Mouse (Mus musculus) liver, embryonic 14.5 days (tissue): ENCODE data around the gene Cfb. TPM values are rescaled to one million over a fixed set of nuclear protein-coding genes. Genes with fewer than 3 reads are reported as not detected.
"Not testable (repeated sequence)": the region's sequence is repeated elsewhere in the genome, so short reads cannot be mapped to it uniquely, and the experiment has no call there.

Experiments used
- ATAC-seq: fragments of 200-750 bp; cut with Nextera tagmentation; 2 replicates; pipeline ENCODE4 v1.8.0; 2017; ENCODE audit warnings: moderate number of reproducible peaks, mild to moderate bottlenecking, moderate library complexity; ENCODE audit not compliant: insufficient read depth
- DNase-seq, 3 experiments: peaks; one replicate each; pipeline ENCODE4 v3.0.0-alpha.2; 2012 to 2013; ENCODE audit warnings: low read depth in 3 of 3, low spot score in 3 of 3
- H3K27ac ChIP-seq: fragments of 300-500 bp; sonication (generic); 2 replicates; pipeline ENCODE4 v1.5.1; 2014; ENCODE audit warnings: moderate library complexity, mild to moderate bottlenecking, control low read depth, inconsistent platforms
- H3K27me3 ChIP-seq: fragments of 300-500 bp; sonication (generic); 2 replicates; pipeline ENCODE4 v1.6.1; 2014; ENCODE audit warnings: mild to moderate bottlenecking, low read length, moderate library complexity; ENCODE audit not compliant: control insufficient read depth, insufficient read depth
- H3K36me3 ChIP-seq: fragments of 300-500 bp; sonication (generic); replicated peaks from 2 replicates; pipeline ENCODE4 v1.6.1; 2014; ENCODE audit warnings: low read depth; ENCODE audit not compliant: control insufficient read depth, insufficient read depth
- H3K4me1 ChIP-seq, 2 experiments: fragments of 200-500 bp in 1 of 2; fragments of 300-500 bp in 1 of 2; sonication (generic) in 1 of 2; replicated peaks; 2 replicates each; pipeline ENCODE4 v1.6.1; 2012 to 2014; ENCODE audit warnings: antibody characterized with exemption in 1 of 2, inconsistent platforms in 1 of 2, low read length in 1 of 2; ENCODE audit not compliant: control insufficient read depth in 2 of 2, insufficient read depth in 2 of 2
- H3K4me2 ChIP-seq: fragments of 300-500 bp; sonication (generic); 2 replicates; pipeline ENCODE4 v1.6.1; 2014; ENCODE audit warnings: low read depth, mild to moderate bottlenecking, control low read depth, moderate library complexity
- H3K4me3 ChIP-seq, 2 experiments: fragments of 200-500 bp in 1 of 2; fragments of 300-500 bp in 1 of 2; sonication (generic) in 1 of 2; 2 replicates each; pipeline ENCODE4 v1.5.1; 2012 to 2014; ENCODE audit warnings: low read depth in 2 of 2, low read length in 2 of 2, mild to moderate bottlenecking in 2 of 2, control low read depth in 1 of 2, inconsistent platforms in 1 of 2, moderate library complexity in 1 of 2; ENCODE audit not compliant: insufficient read depth in 1 of 2
- H3K9ac ChIP-seq: fragments of 300-500 bp; sonication (generic); replicated peaks from 2 replicates; pipeline ENCODE4 v1.6.1; 2014; ENCODE audit warnings: mild to moderate bottlenecking, control low read depth, moderate library complexity
- H3K9me3 ChIP-seq: fragments of 300-500 bp; sonication (generic); 2 replicates; pipeline ENCODE4 v1.6.1; 2016; ENCODE audit warnings: low read length, mixed read lengths; ENCODE audit not compliant: control insufficient read depth
- CTCF ChIP-seq: IDR thresholded peaks from 2 replicates; pipeline ENCODE4 v1.5.1; 2016; ENCODE audit warnings: antibody characterized with exemption, low read depth, control low read depth
- EP300 ChIP-seq: IDR thresholded peaks from 2 replicates; pipeline ENCODE4 v1.6.1; 2016; ENCODE audit warnings: antibody characterized with exemption, low read depth
- WGBS: fragments of 180-500 bp; shearing (Covaris S2); extraction: QIAGEN DNeasy Blood & Tissue Kit; methylation state at CpG from one replicate; pipeline ENCODE4 v1.1.7; 2014; ENCODE audit not compliant: insufficient replicate concordance; 5-methylcytosine and 5-hydroxymethylcytosine counted together
- polyA plus RNA-seq, 2 experiments: library from polyadenylated mRNA; depleted of rRNA in 1 of 2; stranded (reverse) in 1 of 2; unstranded in 1 of 2; fragments of >200 nt; fragmentation: Nextera tagmentation in 1 of 2; extraction: Ambion mirVana in 1 of 2; gene quantifications; 2 replicates each; pipeline versions ENCODE4 v1.2.1 to v1.2.3; 2012 to 2014

The Cfb gene
- polyA plus RNA-seq (2012; rRNA removed): 103 and 159 TPM in 2 replicates
- polyA plus RNA-seq (2014; fragmentation: Nextera tagmentation; extraction: Ambion mirVana): 138 and 146 TPM in 2 replicates

GRCm38 (mm10) chr17:34862416-34863081 lies at the start of gene Cfb:
Cfb (minus strand) TSS chr17:34862518.
- Histone ChIP-seq H3K27ac (no peak within 1 kb of the TSS; the same call in 1 of the 2 replicates), H3K4me3 (peak within 1 kb of the TSS; percentile 33 to 42), H3K27me3 (no peaks in the 10 kb centered on the region), H3K4me1 (peaks cover 0 to 4% of the 10 kb centered on the region in 2 experiments; a peak in 1 of 4 replicates), H3K9ac (0 out of 2 replicates have a peak within 1 kb of the TSS, but pooled peaks have one; percentile 3), H3K9me3 (no peaks in the 10 kb centered on the region), H3K36me3 (no peaks in the 10 kb centered on the region), H3K4me2 (peak within 1 kb of the TSS; percentile 40)
- TF ChIP-seq CTCF (no peak), EP300 (no peak)
- no peak for DNase-seq
- 42% methylated on average over 8 of the region's 8 CpGs for WGBS
- ATAC-seq: peak; percentile 47; the same call in 1 of the 2 replicates

DNA sequence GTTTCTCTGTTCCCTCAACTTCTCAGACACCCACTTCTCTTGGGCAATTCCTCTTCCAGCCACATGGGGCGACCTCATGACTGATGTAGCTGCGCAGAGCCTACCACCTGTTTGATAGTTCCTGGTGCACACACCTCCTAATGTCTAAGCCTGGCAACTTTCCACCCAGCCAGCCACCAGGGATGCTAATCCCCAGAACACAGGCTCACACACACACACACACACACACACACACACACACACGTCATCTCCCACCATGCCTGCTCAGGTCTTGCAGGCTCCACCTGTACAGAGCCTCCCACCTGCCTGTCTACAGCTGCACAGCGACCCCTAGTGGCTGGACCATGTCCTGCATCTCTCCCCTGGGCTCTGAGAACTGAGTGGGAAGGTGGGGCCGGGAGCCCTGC lies 49.6 kb upstream of the Cfb start:
- no peak overlapping the region for H3K27ac ChIP-seq
- H3K27me3 ChIP-seq: no peaks in the 10 kb centered on the region
- peak; percentile 65; the same call in 1 of the 2 replicates for ATAC-seq
- TF ChIP-seq CTCF: peak; percentile 99
- no peak for TF ChIP-seq EP300
- DNase-seq: peak; percentile 54 to 65 (median 58)
- WGBS: 43% methylated on average over 5 of the region's 5 CpGs
- H3K4me2 ChIP-seq: no peak overlapping the region
- peaks cover 17% of the 10 kb centered on the region for H3K36me3 ChIP-seq
- H3K9ac ChIP-seq: no peak overlapping the region
- no peaks in the 10 kb centered on the region for H3K4me1 ChIP-seq
- H3K4me3 ChIP-seq: no peak overlapping the region
- H3K9me3 ChIP-seq: no peaks in the 10 kb centered on the region

DNA sequence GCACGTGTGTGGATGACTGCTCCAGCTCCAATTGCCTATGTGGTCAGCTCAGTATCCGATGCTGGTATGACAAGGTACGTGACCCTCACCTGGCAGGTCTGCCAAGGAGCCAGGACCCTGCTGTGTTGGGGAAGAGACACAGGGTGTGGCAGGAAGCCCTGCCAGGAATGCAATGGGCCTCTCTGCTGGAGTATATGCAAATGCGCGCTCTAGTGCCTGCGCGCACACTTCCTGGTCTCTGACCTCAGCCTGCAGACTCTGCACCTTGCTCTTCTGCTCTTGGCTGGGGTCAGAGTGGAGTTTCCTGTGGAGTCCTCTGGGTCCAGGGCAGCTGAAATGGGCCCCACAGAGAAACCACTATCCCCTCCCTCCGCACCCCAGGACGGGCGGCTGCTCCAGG lies 48.7 kb upstream of the Cfb start:
- H3K36me3 ChIP-seq: peaks cover 20% of the 10 kb centered on the region
- H3K4me2 ChIP-seq: no peak overlapping the region
- no peaks in the 10 kb centered on the region for H3K27me3 ChIP-seq
- DNase-seq (no peak), ATAC-seq (0 out of 2 replicates have a peak, but pooled peaks have one; percentile 14)
- 82% methylated on average over 10 of the region's 10 CpGs for WGBS
- H3K9ac ChIP-seq: no peak overlapping the region
- no peak overlapping the region for H3K4me3 ChIP-seq
- H3K4me1 ChIP-seq: no peaks in the 10 kb centered on the region
- H3K9me3 ChIP-seq: no peaks in the 10 kb centered on the region
- TF ChIP-seq EP300 (no peak), CTCF (no peak)
- H3K27ac ChIP-seq: no peak overlapping the region

- Histone ChIP-seq H3K9ac (no peak overlapping the region), H3K36me3 (peaks cover 15% of the 10 kb centered on the region), H3K4me3 (no peak overlapping the region), H3K4me1 (peaks cover 0 to 6% of the 10 kb centered on the region in 2 experiments; a peak in 2 of 4 replicates), H3K4me2 (no peak overlapping the region), H3K9me3 (no peaks in the 10 kb centered on the region), H3K27ac (no peak overlapping the region), H3K27me3 (no peaks in the 10 kb centered on the region)
- WGBS: 84% methylated on average over 9 of the region's 9 CpGs
- ATAC-seq (no peak), DNase-seq (no peak)
- no peak for TF ChIP-seq EP300
- TF ChIP-seq CTCF: no peak
Observed at GRCm38 (mm10) chr17:34902895-34903294, 40.6 kb upstream of the Cfb start.

- H3K4me1 ChIP-seq: peaks cover 6 to 13% of the 10 kb centered on the region in 2 experiments
- H3K9me3 ChIP-seq, H3K4me3 ChIP-seq, H3K27ac ChIP-seq, H3K4me2 ChIP-seq, ATAC-seq, DNase-seq, H3K9ac ChIP-seq, H3K27me3 ChIP-seq: not testable (repeated sequence)
- WGBS: 73% methylated on average over 9 of the region's 10 CpGs
- H3K36me3 ChIP-seq: peaks cover 14% of the 10 kb centered on the region
Observed at GRCm38 (mm10) chr17:34901948-34902347, 39.6 kb upstream of the Cfb start.

- ATAC-seq, H3K4me2 ChIP-seq, H3K4me3 ChIP-seq, H3K27me3 ChIP-seq, H3K9me3 ChIP-seq, H3K36me3 ChIP-seq, H3K9ac ChIP-seq, H3K27ac ChIP-seq, DNase-seq: not testable (repeated sequence)
- peaks cover 6 to 13% of the 10 kb centered on the region in 2 experiments for H3K4me1 ChIP-seq
Observed at GRCm38 (mm10) chr17:34900826-34901225, 38.5 kb upstream of the Cfb start.
